Mouse (Mus musculus) cerebellum, adult 11 months (tissue): ENCODE measurements around the gene Bco1.

Source experiments
- DNase-seq: peaks from one replicate; pipeline ENCODE4 v3.0.0; 2022

The Bco1 gene

DNA sequence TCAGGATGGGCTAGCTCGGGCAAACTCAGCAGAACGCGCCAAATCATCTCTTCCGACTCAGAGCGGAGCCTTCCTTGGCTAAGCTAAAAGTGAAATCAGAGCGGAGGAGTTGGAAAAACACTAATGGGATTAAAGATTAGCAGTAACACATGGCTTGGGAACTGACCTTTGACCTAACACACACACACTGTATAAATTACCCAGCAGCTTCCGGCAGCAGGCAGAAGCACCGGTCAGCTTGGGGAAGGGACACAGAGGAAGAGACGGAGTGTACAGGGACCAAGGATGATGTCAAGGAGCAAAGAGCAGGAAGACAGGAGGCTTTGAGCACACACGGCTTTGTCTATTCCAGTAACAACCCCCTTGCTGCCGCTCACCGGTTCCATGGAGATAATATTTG, at the start of gene Bco1:
Bco1 (plus strand) TSS at position 208 of the 400 bp plus-strand sequence.
- no peak for DNase-seq

GRCm38 (mm10) chr8:117049444-117049843, 46.2 kb upstream of the Bco1 start:
- no peak for DNase-seq

GRCm38 (mm10) chr8:117050763-117051162, 44.9 kb upstream of the Bco1 start:
- no peak for DNase-seq

GRCm38 (mm10) chr8:117051316-117051715, 44.3 kb upstream of the Bco1 start:
- no peak for DNase-seq

- no peak for DNase-seq
These were observed 42.2 kb upstream of the Bco1 start for GRCm38 (mm10) chr8:117053135-117054079.

DNA sequence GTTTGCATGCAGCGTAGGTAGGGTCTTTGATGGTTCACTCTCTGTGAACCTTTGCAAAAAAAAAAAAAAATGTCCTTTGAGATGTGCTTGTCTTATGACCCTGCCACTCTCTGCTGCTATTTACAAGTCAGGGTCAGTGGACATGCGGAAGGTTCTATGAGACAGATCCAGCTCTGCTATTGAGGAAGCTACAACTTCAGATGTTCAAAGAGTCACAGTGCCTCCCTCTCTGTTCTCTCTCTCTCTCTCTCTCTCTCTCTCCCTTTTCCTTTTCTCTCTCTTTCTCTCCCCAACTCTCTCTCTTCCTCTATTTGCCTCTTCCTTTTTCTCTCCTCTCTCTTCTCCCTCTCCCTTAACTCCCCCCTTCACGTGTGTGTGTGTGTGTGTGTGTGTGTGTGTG, 41.5 kb upstream of the Bco1 start:
- no peak for DNase-seq

- DNase-seq = no peak
These were observed 40.6 kb upstream of the Bco1 start for GRCm38 (mm10) chr8:117055097-117055496.

DNA sequence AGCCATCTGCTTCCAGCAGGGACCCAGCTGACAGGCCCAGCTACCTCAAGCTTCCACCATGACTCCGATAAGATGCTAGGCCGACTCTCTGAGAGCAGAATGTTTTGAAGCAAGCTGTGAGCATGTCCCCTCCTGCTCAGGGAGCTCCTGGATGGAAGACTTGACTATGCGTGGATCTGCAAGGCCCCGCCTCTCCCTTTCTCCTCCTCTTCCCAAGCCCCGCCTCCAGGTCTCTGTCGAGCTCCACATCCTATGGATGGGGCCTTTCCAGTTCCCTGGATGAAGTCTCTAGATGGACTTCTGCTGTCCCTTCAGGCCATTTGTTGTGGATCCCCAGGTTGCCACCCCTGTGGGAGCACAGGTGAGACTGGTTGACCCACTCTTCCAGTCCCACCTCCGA, 36.6 kb upstream of the Bco1 start:
- no peak for DNase-seq

- DNase-seq = no peak
These were observed 35.3 kb upstream of the Bco1 start for GRCm38 (mm10) chr8:117060306-117060705.

GRCm38 (mm10) chr8:117061180-117061880, 34.3 kb upstream of the Bco1 start:
- DNase-seq = no peak

DNA sequence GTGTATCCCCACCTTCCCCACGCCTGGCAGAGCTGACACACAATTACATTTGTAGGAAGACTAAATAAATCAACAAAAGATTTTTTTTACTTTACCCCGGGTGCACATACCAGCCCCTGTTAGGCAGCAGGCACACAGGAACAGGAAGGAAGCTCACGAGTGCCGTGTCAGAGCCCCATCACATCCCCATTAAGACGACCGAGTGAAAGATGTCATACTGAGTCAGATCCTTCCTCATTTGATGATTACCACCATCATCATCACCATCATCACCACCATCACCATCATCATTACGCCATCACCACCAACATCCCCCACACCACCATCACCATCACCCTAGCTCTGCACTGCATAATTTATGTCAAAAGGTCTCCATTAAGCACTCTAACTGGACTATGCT, 28.7 kb upstream of the Bco1 start:
- no peak for DNase-seq

GRCm38 (mm10) chr8:117067396-117067795, 28.3 kb upstream of the Bco1 start:
- no peak for DNase-seq

- no peak for DNase-seq
These were observed 27.4 kb upstream of the Bco1 start for GRCm38 (mm10) chr8:117068294-117068693.

GRCm38 (mm10) chr8:117069708-117070107, 25.9 kb upstream of the Bco1 start:
- DNase-seq = no peak

DNA sequence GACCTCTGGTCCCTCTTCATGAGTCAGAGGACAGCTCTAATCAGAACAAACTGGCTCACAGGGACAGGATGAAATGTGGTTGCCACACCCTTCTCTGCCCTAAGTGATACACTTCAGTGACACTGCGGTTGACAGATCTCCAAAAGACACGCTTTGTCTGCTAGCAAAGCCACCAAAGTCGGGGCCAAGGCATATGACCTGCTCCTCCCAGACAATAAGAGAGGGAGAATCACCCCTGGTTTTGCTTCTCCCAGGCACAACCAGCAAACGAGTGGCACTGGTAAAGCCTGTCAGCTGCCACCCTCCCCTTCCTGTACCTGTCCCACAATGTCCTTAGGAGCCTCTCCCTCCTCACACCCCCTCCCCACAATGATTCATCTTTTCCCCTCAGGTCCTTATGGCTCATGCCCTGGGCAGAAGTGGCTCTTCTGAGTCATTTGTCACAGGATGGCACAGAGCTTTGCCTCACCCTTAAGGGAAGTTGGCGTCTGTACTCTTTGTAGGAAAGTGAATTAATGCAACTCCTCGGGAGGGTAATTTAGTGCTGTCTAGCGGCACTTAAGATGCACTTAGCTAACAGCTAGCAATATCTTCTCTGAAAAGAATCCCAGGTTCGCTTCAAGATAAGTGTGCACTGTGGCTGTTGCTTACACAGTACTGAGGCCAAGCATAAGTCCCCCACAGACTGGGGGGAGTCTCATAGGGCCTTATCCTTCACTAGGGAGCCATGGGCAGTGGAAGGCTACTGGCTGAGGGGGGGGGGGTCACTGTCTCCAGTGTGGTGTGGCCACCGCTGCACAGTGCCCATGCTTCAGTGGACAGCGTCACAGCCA, 21.1 kb upstream of the Bco1 start:
- no peak for DNase-seq

DNA sequence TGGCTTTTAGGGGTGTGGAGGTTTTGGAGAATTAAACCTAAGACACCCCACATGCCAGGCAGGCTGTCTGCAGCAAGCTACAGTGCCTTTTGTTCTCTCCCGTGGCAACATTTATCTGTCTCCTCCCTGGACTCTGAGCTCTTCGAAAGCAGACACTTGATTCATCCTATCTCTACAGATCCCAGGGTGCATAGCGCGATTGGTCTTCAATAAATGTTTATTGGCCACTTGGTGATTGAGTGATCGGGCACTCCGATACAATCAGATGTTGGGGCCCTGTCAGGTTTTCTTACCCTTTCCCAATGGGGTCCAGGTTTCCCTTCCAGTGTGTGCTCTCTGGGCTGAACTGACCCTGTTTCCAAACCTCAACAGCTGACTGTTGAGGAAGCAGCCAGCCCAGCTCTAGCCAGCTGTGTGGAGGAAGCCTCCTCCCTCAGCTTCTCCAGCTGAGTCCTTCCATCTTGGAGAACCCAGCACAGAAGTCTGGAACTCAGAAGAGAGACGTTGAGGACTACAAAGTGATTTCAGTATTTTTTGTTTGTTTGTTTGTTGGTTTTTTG, 17.2 kb upstream of the Bco1 start:
- no peak for DNase-seq

GRCm38 (mm10) chr8:117079652-117080051, 16.0 kb upstream of the Bco1 start:
- DNase-seq = no peak

DNA sequence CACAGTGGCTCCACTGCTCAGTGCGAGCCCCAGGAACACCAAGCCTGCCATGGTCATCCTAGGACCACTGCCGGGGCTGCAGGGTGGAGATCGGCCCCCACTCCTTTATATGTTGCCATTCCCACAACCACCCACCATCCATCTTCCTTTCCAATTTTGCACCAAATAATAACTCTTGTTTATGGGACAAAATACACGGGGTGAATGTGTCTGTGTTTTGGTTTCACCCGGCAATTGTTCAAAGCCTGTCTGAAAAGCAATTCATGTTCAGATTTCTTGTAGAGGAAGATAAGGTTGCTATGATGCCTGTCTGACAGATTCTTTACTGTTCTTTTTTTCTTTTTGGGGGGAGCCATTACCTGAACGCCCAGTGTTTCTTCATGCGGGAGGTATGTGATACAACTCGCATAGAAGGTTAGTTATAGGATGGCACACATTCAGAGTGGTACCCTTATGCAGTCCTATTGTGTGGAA, 13.2 kb upstream of the Bco1 start, which contains the start of gene Pkd1l2:
Pkd1l2 (minus strand) TSS at position 51 of the 474 bp plus-strand sequence.
- DNase-seq = no peak

GRCm38 (mm10) chr8:117082947-117083559, 12.6 kb upstream of the Bco1 start:
- DNase-seq = no peak

DNA sequence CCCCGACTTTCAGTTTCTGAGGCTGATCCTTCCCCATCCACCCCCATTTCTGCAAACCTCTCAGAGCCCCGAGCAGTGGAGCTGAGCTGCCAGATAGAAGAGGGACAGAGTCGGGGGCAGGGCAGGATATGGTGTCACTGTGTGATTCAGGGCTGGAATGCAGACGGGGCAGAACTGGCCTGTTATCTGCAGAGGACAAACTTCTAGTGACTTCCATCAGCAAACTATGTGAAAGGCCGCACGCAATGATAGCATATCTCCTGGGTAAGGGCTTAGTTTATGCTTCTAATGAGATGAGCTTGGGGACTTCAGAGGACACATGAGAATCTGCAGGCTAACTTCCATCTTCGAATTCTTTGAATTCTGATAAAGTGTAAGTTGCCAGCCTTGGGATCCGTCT, 10.1 kb upstream of the Bco1 start:
- no peak for DNase-seq

GRCm38 (mm10) chr8:117087036-117087435, 8.6 kb upstream of the Bco1 start:
- DNase-seq = no peak

GRCm38 (mm10) chr8:117089802-117090201, 5.9 kb upstream of the Bco1 start:
- no peak for DNase-seq
